Mouse (Mus musculus): ENCODE measurements around the gene Cdc26. TPM values are rescaled to one million over a fixed set of nuclear protein-coding genes. Genes with fewer than 3 reads are reported as not detected.

The Cdc26 gene
- total RNA-seq, 2 experiments from 2014 or later: 40.5 to 46.3 TPM

GRCm38 (mm10) chr4:62409615-62410014 is 1.2 kb upstream of the Cdc26 start:
- intact Hi-C loops (cut with DNase I; ENCODE audit: low total_unique reads): loop anchor here (10.0 kb wide), 1 partner anchor 55 kb away; no protein-coding TSS in a partner anchor
- DNase-seq: no peak

- intact Hi-C loops (cut with DNase I; ENCODE audit: low total_unique reads): loop anchor here (10.0 kb wide), 1 partner anchor 53 kb away; no protein-coding TSS in a partner anchor
- DNase-seq: peak; percentile 48
Observed at GRCm38 (mm10) chr4:62407730-62408582, 486 bp downstream of the Cdc26 start.

DNA sequence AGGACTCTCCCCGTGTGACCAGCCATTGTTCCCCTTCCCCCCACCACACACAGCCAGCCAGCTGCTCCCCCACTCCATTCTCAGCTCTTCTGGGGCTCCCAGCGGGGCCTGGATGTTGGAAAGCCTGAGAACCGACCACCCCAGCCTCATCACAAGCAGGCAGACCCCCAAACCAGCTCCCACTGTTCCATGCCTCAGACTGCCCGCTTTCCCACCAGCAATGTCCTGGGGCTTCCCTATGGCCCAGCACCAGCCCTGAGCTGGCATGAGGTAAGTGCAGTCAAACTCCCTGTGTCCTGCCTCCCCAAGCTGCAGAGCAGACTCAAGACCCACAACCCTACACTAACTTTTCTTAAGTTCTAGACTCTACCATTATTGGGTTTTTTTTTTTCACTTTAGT is 2.3 kb downstream of the Cdc26 start:
- intact Hi-C loops (cut with DNase I; ENCODE audit: low total_unique reads): loop anchor here (10.0 kb wide), 1 partner anchor 51 kb away; no protein-coding TSS in a partner anchor
- DNase-seq: no peak

GRCm38 (mm10) chr4:62398956-62399355 is 9.5 kb downstream of the Cdc26 start:
- no peak for DNase-seq
- intact Hi-C loops (cut with DNase I; ENCODE audit: low total_unique reads): no loop called here

DNA sequence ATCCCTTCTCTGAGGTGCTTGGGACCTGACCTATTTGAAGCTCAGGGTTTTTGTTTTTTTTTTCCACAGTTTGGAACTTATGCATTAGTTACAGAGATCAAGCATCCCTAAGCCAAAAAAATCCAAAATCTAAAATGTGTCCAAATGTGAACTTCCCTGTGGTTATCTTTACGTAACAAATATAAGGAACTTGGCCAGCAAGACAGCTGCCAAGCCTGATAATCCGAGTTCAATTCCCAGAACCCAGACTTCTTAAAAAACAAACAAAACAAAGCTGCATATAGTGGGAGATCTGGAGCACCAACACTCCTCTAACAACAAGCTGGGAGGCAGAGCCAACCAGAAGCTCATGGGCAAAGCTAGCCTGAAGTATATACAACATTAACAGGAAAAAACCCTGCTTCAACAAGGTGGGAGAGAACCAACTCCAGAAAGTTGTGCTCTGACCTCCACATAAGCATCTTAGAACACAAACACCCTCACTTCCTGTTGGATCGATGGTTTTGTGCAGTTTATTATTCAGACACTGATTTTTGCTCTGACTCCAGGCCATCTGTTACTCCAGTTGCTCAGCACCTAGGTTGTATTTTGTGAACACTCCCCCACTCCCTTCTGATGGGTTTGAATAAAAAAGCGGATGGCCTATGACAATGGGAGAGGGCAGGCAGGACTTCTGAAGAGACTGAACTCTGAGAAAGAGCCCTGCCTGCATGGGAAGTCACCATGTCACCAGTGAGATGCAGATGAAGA is 10.7 kb downstream of the Cdc26 start:
- intact Hi-C loops (cut with DNase I; ENCODE audit: low total_unique reads): no loop called here
- no peak for DNase-seq

GRCm38 (mm10) chr4:62395806-62396205 is 12.6 kb downstream of the Cdc26 start:
- intact Hi-C loops (cut with DNase I; ENCODE audit: low total_unique reads): no loop called here
- no peak for DNase-seq

- intact Hi-C loops (cut with DNase I; ENCODE audit: low total_unique reads): no loop called here
- no peak for DNase-seq
Observed at GRCm38 (mm10) chr4:62393459-62393858, 15.0 kb downstream of the Cdc26 start.

- no peak for DNase-seq
- intact Hi-C loops (cut with DNase I; ENCODE audit: low total_unique reads): no loop called here
Observed at GRCm38 (mm10) chr4:62391892-62392291, 16.6 kb downstream of the Cdc26 start.

DNA sequence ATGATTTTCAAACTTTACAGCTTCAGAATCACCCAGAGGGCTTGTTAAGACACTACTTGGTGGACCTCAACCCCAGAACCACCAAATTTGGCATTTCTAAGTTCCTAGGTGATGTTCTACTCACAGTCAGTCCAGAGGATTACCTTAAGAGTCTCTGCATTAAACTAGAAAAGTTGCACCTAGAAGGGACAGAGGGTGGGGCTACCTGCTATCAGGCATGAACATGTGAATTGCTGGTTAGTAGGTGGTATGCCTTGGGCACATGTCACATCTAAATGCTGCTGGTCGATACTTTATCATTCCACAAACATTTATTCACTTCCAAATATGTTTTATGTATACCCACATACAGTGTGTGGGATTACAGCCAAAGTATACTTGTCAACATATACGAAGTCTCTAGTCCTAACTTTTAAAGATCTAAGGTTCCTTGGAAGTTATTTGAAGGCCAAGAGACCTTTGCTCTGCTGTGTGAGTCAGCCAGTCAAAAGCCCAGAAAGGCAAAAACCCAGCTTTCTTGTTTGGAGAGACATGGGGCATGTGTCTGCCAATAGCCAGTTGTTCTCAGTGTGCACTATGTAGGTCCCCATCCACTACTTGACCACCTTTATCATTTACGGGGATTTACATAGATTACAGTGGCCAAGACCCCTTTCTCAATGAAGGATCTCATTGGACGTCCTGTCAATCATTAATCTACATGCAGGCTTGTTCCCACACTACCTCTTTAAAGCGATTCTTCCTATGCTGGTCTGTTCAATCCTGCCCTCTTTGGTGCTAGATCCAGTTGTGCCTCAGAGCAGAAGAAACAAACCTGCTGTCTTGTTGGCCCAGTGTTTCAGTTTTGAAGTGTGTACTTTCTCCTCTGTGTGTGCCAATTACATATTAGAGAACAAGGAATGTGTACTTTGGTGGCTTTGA is 18.6 kb downstream of the Cdc26 start:
- DNase-seq: no peak
- intact Hi-C loops (cut with DNase I; ENCODE audit: low total_unique reads): no loop called here

- intact Hi-C loops (cut with DNase I; ENCODE audit: low total_unique reads): no loop called here
- DNase-seq: no peak
Observed at GRCm38 (mm10) chr4:62385439-62385838, 23.0 kb downstream of the Cdc26 start.

DNA sequence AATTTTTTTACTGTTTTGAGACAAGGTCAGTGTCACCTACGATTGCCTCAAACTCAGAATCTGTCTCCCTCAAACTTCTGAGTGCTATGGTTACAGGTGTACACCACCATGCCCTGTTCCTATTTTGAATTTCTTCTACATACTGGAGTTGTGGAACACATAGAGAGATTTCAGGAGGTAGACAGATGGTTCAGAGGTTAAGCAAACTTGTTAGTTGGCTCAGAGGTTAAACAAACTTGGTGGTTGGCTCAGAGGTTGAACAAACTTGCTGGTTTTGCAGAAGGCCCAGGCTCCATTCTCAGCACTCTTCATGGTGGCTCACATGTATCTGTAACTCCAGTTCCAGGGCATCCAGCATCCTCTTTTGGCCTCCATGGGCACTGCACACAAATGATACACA is 24.3 kb downstream of the Cdc26 start:
- intact Hi-C loops (cut with DNase I; ENCODE audit: low total_unique reads): no loop called here
- DNase-seq: no peak

- intact Hi-C loops (cut with DNase I; ENCODE audit: low total_unique reads): no loop called here
- no peak for DNase-seq
Observed at GRCm38 (mm10) chr4:62383752-62384151, 24.7 kb downstream of the Cdc26 start.

GRCm38 (mm10) chr4:62383207-62383606 is 25.2 kb downstream of the Cdc26 start:
- intact Hi-C loops (cut with DNase I; ENCODE audit: low total_unique reads): no loop called here

DNA sequence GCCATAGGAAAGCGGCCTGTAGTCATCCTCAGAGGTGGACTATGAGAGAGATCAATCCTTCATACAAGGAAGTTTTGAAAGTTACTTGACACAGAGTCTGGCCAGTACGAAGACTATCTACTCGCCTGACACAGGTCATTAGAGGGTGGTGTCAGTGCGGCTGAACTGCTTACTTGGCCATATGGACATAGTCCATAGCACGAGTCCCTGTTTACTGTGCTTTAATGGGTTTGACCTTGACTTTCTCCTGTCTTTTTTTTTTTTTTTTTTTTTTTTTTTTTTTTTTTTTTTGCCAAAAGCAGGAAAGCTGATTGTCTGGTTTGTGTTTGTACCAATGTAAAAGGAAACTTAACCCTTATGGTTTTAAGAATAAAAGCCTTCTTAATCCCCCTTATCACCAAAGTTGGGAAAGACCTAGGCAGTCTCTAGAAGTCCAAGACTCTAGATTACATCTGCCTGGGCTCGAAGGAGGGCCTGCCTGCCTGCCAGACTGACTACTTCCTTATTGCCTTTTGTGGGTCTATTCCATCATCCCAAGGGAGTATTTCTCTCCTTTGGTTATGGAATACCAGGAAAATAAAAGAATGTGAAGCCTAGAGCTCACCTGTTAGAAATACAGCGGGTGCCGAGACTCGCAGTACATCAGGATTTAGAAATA is 28.6 kb downstream of the Cdc26 start:
- DNase-seq: no peak
- intact Hi-C loops (cut with DNase I; ENCODE audit: low total_unique reads): no loop called here

More at GRCm38 (mm10) chr4:62383207-62383606, 25.2 kb downstream of the Cdc26 start:
- no peak for DNase-seq

DNA sequence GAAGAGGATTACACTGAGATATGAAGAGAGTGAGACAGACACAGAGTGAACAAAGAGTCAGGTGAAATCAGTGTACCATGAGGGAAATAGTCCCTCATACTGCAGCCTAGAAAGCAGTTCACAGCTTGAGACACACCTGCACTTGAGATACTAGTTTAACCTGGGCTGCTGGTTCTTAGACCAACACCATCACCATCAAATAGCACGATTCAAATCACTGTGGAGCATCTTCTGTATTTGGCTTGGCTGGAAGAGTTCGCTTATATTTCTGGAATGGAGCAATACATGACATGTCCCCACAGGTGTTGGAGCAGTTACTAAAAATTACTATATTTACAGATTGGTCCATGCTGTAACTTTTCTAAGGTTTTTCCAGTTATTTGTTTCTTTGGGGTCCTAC is 32.3 kb downstream of the Cdc26 start:
- intact Hi-C loops (cut with DNase I; ENCODE audit: low total_unique reads): no loop called here
- no peak for DNase-seq

GRCm38 (mm10) chr4:62374342-62374741 is 34.1 kb downstream of the Cdc26 start:
- DNase-seq: no peak
- intact Hi-C loops (cut with DNase I; ENCODE audit: low total_unique reads): no loop called here

DNA sequence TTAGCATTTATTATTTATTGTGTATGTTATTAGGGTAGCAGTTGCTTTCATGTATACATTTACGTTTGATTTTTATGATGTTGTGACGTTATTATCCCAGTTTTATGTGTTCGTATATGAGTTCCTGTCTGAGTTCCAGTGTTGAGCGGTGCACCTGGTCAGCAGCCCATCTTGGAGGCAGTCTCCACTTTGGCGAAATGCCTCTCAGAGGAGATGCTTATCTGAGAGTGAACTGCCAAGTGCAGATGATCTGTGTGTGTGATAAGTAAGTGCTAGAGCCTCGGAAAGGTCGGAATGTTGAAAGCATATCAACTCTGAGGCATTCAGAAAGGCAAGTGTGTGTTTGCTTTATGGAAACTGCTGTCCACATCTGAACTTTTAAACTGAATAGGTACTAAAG is 34.8 kb downstream of the Cdc26 start:
- no peak for DNase-seq
- intact Hi-C loops (cut with DNase I; ENCODE audit: low total_unique reads): no loop called here

DNA sequence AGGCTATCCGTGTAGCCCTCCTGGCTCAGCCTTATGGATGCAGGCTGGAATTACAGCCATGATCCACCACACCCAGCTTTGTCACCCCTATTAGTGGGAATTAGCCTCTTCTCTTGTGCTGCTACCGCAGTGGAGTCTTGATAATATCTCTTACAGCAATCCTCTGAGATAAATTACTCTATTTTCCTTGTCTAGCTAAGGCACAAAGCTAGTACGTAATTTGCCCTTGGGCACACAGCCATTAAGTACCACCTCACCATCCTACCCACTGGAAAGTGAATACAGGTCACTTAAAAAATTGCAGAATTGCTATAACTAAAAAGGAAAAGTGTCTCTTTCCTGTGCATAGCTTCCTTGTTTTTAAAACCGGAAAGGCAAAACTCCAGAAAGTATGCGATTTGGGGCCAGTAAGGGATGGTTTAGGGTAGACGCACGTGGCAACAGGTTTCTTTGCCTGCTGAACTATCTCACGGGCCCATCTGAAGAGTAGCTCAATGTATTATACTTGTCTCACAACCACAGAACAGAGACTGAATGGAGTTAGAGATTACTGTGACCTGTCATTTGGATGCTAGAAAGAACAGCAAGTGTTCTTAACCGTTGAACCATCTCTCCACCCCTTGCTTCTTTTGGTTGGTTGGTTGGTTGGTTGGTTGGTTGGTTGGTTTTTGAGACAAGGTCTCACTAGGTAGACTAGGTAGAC is 35.5 kb downstream of the Cdc26 start:
- intact Hi-C loops (cut with DNase I; ENCODE audit: low total_unique reads): no loop called here
- no peak for DNase-seq

DNA sequence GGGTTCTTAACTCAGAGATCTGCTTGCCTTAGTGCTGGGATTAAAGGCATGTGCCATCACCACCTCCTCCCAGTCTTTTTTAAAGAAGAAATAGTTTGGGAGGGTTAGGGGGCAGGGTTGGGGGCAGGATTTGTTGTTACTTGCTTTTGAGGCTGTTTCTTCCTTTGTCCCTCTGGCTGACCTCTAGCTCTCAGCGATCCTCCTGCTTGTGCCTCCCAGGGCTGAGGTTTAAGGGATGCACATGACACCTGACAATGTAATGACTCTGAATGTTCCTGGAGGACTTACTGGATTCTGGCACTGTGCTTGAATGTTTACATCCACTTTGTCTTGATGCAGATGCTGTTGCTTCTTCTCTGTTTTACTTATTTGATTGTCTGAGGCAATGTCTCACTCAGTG is 36.0 kb downstream of the Cdc26 start:
- no peak for DNase-seq
- intact Hi-C loops (cut with DNase I; ENCODE audit: low total_unique reads): no loop called here

Measured in gastrocnemius, postnatal 14 days (tissue).